Mouse (Mus musculus) heart, embryonic 10.5 days (tissue): ENCODE data around the gene Mat2a. TPM values are rescaled to one million over a fixed set of nuclear protein-coding genes. Genes with fewer than 3 reads are reported as not detected.

Source experiments
- DNase-seq: peaks from one replicate; pipeline ENCODE4 v3.0.0-alpha.2; 2017; ENCODE audit warnings: low spot score
- H3K27ac ChIP-seq: fragments of 300-500 bp; sonication (generic); 2 replicates; pipeline ENCODE4 v1.5.1; 2016; ENCODE audit warnings: mild to moderate bottlenecking
- H3K27me3 ChIP-seq: fragments of 300-500 bp; sonication (generic); 2 replicates; pipeline ENCODE4 v1.6.1; 2016; ENCODE audit warnings: mild to moderate bottlenecking; ENCODE audit not compliant: poor library complexity, insufficient read depth, severe bottlenecking
- H3K36me3 ChIP-seq: fragments of 300-500 bp; sonication (generic); 2 replicates; pipeline ENCODE4 v1.6.1; 2016; ENCODE audit warnings: mild to moderate bottlenecking, moderate library complexity
- H3K4me1 ChIP-seq: fragments of 300-500 bp; sonication (generic); 2 replicates; pipeline ENCODE4 v1.6.1; 2016; ENCODE audit warnings: mild to moderate bottlenecking
- H3K4me3 ChIP-seq: fragments of 300-500 bp; sonication (generic); 2 replicates; pipeline ENCODE4 v1.5.1; 2016; ENCODE audit warnings: mild to moderate bottlenecking, moderate library complexity
- H3K9me3 ChIP-seq: fragments of 300-500 bp; sonication (generic); 2 replicates; pipeline ENCODE4 v1.6.1; 2016; ENCODE audit warnings: mild to moderate bottlenecking, moderate library complexity
- WGBS: fragments of 180-500 bp; shearing (Covaris S2); methylation state at CpG from one replicate; pipeline ENCODE4 v1.1.7; 2016; 5-methylcytosine and 5-hydroxymethylcytosine counted together
- polyA plus RNA-seq: library from polyadenylated mRNA; unstranded; fragments of >200 nt; fragmentation: Nextera tagmentation; extraction: Ambion mirVana; gene quantifications from 2 replicates; pipeline ENCODE4 v1.2.1, GENCODE M21; 2016

Mat2a gene
- polyA plus RNA-seq, 1 experiment from 2014 or later: 387 TPM

DNA sequence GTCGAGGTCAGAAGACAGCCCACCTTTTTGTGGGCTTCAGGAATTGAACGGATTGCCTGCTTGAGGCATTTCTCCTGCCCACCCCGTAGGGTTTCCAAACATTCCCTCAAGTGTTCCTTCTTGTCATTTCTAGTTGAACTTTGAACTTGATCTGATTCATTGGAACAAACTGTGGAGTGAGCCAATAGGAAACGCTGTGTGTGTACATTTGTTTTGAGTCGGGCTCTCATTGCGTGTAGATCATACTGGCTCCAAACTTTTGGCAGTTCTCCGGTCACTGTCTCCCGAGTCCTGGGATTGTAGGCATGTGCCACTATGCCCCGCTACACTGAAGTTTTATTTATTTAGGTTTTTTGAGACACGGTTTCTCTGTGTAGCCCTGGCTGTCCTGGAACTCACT is 18.5 kb downstream of the Mat2a start:
- no peaks in the 10 kb centered on the region for H3K27me3 ChIP-seq
- peaks cover 5% of the 10 kb centered on the region; the same call in 1 of the 2 replicates for H3K4me1 ChIP-seq
- H3K27ac ChIP-seq: no peak overlapping the region
- no peak overlapping the region for H3K4me3 ChIP-seq
- WGBS: 92% methylated on average over 10 of the region's 10 CpGs
- peaks cover 86% of the 10 kb centered on the region for H3K36me3 ChIP-seq
- no peaks in the 10 kb centered on the region for H3K9me3 ChIP-seq
- DNase-seq: no peak

DNA sequence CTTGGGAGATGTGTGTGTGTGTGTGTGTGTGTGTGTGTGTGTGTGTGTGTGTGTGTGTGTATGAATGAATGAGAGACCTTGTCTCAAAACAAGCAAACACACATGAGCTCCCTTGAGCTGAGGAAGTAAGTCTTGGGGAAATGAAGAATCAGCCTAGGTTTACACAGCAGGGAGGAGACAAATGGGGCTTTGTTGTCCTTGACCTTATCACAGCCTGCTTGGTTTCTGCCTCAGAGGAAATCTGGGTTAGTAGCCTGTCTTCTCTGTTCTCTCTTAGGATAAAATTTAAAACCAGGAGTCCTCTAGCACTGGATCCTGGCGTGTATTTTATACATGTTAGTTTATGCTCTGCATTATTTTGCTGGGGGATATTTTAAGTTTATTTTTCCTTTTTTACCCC is 19.6 kb downstream of the Mat2a start:
- DNase-seq: no peak
- Histone ChIP-seq H3K36me3 (peaks cover 75% of the 10 kb centered on the region), H3K4me1 (peaks cover 14% of the 10 kb centered on the region)

DNA sequence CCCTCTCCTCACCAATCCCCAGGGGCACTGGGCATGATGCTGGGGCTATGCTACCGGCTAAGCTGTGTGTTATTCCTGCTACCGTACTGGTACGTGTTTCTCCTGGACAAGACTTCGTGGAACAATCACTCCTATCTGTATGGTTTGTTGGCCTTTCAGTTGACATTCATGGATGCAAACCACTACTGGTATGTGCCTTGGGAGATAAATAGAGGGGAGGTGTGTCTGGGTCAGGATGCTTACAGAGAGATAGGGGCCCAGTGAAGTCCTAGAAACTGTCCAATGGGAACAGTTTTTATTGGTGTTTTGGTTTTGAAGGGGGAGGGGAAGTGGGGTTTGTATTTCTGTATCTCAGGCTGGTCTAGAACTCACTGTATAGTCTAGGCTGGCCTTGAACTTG is 21.1 kb downstream of the Mat2a start:
- Histone ChIP-seq H3K36me3 (peaks cover 60% of the 10 kb centered on the region), H3K9me3 (no peaks in the 10 kb centered on the region), H3K4me1 (peaks cover 14% of the 10 kb centered on the region), H3K27me3 (no peaks in the 10 kb centered on the region), H3K27ac (no peak overlapping the region), H3K4me3 (no peak overlapping the region)
- no peak for DNase-seq
- WGBS: 76% methylated on average over 4 of the region's 4 CpGs

More for the DNA sequence above, 19.6 kb downstream of the Mat2a start:
- H3K4me3 ChIP-seq: no peak overlapping the region
- 54% methylated on average over 1 of the region's 1 CpGs for whole genome bisulfite sequencing
- H3K9me3 ChIP-seq: no peaks in the 10 kb centered on the region
- no peaks in the 10 kb centered on the region for H3K27me3 ChIP-seq
- no peak overlapping the region for H3K27ac ChIP-seq

DNA sequence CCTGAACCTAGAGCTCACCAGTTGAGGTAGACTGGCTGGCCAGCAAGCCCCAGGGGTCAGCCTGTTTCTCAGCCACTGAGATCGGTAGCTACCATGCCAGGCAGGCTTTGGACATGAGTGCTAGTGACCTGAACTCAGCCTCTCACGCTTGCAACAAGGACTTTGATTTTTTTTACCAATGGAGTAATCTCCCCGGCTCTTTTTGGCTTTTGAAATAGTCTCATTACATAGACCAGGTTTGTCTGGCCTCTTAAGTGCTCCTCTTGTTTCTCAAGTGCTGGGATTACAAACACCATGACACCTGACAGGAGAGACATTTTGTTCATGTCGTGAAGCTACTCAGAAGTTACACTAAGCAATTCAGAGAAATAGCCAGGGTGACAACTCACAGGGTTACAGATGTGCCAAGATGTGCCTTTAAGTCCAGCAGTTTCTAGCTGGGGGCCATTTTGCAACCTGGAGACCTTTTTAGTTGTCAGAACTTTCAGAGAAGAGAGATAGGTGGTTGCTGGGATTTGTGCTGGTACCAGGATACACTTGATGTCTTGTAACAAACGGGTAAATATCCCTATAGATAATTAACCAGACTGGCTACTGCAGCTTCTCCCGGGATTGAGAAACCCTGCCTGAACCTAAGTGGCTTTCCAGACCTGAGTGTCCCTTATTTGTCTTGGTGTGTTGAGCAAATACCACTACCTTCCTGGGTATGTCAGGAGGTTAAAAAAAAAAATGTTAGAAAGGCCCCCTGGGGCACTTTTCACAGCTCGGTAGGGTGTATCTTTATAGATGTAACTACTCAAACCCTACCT is 23.2 kb downstream of the Mat2a start:
- Histone ChIP-seq H3K9me3 (no peaks in the 10 kb centered on the region), H3K27ac (no peak overlapping the region), H3K4me1 (peaks cover 14% of the 10 kb centered on the region), H3K4me3 (no peak overlapping the region), H3K27me3 (no peaks in the 10 kb centered on the region), H3K36me3 (peaks cover 41% of the 10 kb centered on the region)
- 67% methylated on average over 7 of the region's 7 CpGs for WGBS
- DNase-seq: no peak

DNA sequence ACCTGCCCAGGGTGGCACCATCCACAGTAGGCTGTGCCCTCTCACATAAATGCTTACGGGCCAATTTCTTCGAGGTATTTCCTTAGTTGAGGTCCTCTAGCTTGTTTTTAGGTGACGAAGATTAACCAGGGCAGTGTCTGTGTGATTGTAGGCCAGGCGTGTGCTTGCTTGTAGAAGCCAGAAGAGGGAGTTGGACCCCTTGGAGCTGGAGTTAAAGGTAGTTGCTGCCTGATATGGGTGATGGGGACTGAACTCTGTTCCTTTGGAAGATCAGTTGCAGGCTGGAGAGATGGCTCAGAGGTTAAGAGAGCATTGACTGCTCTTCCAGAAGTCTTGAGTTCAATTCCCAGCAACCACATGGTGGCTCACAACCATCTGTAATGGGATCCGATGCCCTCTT is 24.2 kb downstream of the Mat2a start:
- DNase-seq: no peak
- no peaks in the 10 kb centered on the region for H3K9me3 ChIP-seq
- peaks cover 14% of the 10 kb centered on the region for H3K4me1 ChIP-seq
- peaks cover 31% of the 10 kb centered on the region for H3K36me3 ChIP-seq
- H3K27me3 ChIP-seq: no peaks in the 10 kb centered on the region
- no peak overlapping the region for H3K27ac ChIP-seq
- peak overlapping the region; percentile 90 for H3K4me3 ChIP-seq
- 79% methylated on average over 5 of the region's 5 CpGs for WGBS

DNA sequence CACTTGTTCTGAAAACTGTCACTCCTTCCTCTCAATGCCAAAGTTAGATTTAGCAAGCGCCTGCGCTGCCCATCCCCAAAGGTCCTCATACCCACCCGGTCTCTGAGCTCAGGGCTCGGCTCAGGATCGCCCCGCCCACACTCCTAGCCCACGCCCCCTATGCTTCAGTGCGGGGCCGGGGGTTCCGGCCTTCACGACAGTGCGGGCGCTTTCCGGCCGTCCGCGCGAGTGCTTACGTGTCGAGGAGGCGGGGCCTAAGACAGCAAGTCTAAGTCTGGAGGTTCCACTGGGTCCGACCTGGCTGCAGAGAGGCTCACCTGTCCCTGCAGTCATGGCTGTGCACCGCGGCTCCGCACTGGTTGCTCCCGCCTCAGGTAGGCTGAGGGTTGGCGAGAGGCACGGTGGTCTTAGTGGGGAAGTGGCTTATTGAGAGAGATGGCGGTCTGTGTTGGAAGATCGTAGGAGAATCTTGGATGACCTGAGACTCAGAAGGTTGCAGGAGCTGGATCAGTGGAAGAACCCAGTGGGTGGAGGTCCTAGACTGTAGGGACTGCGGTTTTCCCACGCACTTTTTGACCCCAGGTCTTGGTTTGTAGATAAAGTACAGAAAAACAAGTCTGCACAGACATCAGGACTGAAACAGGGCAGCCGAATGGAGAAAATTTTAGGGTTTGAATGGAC is 25.1 kb downstream of the Mat2a start, which contains the start of gene Ggcx:
Gene Ggcx (plus strand): TSS at position 233 of the 681 bp plus-strand sequence.
- H3K36me3 ChIP-seq: peaks cover 21% of the 10 kb centered on the region
- H3K27me3 ChIP-seq: no peaks in the 10 kb centered on the region
- H3K27ac ChIP-seq: peak within 1 kb of the TSS; percentile 92
- H3K9me3 ChIP-seq: no peaks in the 10 kb centered on the region
- peaks cover 14% of the 10 kb centered on the region for H3K4me1 ChIP-seq
- peak; percentile 98 for DNase-seq
- H3K4me3 ChIP-seq: peak within 1 kb of the TSS; percentile 90
- 2% methylated on average over 33 of the region's 33 CpGs for WGBS

DNA sequence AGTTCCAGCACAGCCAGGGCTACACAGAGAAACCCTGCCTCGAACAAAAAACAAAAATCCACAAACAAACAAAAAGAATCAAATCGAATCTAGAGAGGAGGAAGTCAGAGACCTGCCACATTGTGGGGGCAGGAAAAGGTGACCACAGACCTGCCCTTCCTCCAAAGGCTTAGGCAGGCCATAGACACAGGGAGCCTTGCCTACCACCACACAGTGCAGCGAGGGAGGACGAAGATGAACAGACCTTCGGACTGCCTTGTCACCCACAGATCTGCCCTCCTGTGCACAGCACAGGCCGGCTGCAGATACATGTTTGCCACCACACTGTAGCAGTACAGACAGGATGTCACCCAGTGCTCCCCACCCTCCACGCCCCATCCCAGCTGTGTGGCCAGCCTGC is 28.8 kb downstream of the Mat2a start:
- DNase-seq: no peak
- Histone ChIP-seq H3K27ac (no peak overlapping the region), H3K9me3 (no peaks in the 10 kb centered on the region), H3K27me3 (no peaks in the 10 kb centered on the region), H3K4me3 (no peak overlapping the region), H3K4me1 (peaks cover 5% of the 10 kb centered on the region), H3K36me3 (no peaks in the 10 kb centered on the region)
- 80% methylated on average over 7 of the region's 7 CpGs for WGBS

DNA sequence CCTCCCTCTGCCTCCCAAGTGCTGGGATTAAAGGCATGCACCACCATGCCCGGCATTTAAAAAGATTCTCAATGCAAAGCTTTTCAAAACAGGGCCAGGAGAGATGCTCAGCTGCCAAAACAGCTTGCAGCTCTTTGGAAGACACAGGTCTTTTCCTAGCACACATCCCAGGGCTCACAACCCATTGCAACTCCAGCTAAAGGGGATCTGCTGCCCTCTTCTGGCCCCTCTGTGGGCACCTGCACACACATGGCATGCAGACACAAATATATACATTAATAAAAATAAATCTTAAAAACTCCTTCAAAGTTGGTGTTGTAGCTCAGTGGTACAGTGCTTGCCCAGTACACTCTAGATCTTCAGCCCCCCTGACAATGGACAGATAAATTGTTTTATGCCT is 29.4 kb downstream of the Mat2a start:
- WGBS: 29% methylated on average over 1 of the region's 1 CpGs
- Histone ChIP-seq H3K4me3 (no peak overlapping the region), H3K36me3 (no peaks in the 10 kb centered on the region), H3K27ac (no peak overlapping the region), H3K9me3 (no peaks in the 10 kb centered on the region), H3K4me1 (peaks cover 2% of the 10 kb centered on the region), H3K27me3 (no peaks in the 10 kb centered on the region)
- no peak for DNase-seq

DNA sequence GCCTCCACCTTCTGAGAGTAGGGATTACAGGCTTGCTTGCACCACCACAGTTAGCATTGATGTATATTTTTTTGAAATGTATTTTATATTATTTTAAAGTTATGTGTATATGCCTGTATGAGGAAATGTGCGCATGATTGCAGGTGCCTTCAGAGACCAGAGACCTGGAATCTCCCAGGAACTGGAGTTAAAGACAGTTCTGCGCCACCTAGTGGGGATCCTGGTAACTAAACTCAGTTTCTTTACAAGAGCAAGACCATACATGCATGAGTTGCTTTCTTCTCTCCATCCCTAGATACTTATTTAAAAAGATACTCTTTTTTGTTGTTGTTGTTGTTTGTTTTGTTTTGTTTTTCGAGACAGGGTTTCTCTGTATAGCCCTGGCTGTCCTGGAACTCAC is 29.8 kb downstream of the Mat2a start:
- no peak overlapping the region for H3K27ac ChIP-seq
- no peaks in the 10 kb centered on the region for H3K4me1 ChIP-seq
- no peak overlapping the region for H3K4me3 ChIP-seq
- H3K9me3 ChIP-seq: no peaks in the 10 kb centered on the region
- 18% methylated on average over 3 of the region's 3 CpGs for WGBS
- DNase-seq: no peak
- H3K36me3 ChIP-seq: no peaks in the 10 kb centered on the region
- no peaks in the 10 kb centered on the region for H3K27me3 ChIP-seq

DNA sequence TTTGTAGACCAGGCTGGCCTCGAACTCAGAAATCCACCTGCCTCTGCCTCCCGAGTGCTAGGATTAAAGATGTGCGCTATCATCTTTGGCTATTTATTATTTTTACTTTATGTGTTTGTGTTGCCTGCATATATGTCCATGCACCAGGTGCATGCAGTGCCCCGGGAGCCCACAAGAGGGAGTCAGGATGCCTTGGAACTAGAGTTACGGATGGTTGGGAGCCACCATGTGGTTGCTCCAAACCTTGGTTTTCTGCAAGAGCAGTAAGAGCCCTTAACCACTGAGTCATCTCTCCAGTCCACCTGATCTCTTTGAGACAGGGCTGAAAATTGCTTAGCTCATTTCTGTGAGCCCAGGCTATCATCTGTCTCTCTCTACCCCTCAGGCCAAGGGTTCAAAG is 32.2 kb downstream of the Mat2a start:
- H3K9me3 ChIP-seq: no peaks in the 10 kb centered on the region
- 5% methylated on average over 5 of the region's 5 CpGs for WGBS
- no peak overlapping the region for H3K27ac ChIP-seq
- H3K27me3 ChIP-seq: no peaks in the 10 kb centered on the region
- no peak overlapping the region for H3K4me3 ChIP-seq
- DNase-seq: peak; percentile 94
- no peaks in the 10 kb centered on the region for H3K4me1 ChIP-seq
- no peaks in the 10 kb centered on the region for H3K36me3 ChIP-seq

DNA sequence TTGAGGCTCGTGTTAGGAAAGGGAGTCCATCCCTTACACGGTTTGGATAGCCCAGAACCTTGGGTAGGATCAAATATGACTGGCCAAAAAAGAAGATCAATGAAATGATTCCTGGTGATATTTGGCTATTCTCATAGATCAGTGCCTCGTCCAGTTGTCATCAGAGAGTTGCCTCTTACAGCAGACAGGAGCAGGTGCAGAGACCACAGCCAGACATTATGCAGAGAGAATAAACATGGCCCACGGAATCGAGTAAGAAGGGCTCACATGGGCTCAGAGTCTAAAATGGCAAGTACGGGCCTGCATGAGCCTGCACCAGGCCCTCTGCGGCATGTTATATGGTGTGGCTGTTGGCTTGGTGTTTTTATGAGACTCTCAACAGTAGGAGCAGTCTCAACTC is 34.0 kb downstream of the Mat2a start:
- H3K9me3 ChIP-seq: no peaks in the 10 kb centered on the region
- H3K4me3 ChIP-seq: no peak overlapping the region
- no peaks in the 10 kb centered on the region for H3K4me1 ChIP-seq
- no peak for DNase-seq
- 75% methylated on average over 7 of the region's 7 CpGs for WGBS
- H3K27ac ChIP-seq: no peak overlapping the region
- no peaks in the 10 kb centered on the region for H3K36me3 ChIP-seq
- H3K27me3 ChIP-seq: no peaks in the 10 kb centered on the region

DNA sequence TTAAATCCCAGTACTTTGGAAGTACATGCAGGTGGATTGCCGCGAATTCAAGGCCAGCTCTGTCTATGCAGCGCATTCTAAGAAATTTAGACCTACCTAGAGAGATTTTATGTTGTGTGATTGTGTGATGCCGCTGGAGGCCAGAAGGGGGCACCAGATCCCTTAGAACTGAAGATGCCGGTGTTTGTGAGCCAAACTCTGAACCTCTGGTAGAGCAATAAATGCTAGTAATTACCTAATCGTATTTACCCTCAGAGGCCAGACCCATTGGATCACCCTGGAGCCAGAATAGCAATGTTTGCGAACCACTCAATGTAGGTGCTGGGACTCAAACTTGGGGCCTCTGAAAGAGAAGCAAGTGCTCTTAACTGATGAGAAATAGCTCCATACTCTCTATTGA is 37.5 kb downstream of the Mat2a start:
- Histone ChIP-seq H3K9me3 (no peaks in the 10 kb centered on the region), H3K4me1 (no peaks in the 10 kb centered on the region), H3K36me3 (no peaks in the 10 kb centered on the region), H3K27ac (no peak overlapping the region), H3K27me3 (no peaks in the 10 kb centered on the region), H3K4me3 (no peak overlapping the region)
- DNase-seq: no peak
- whole genome bisulfite sequencing: 29% methylated on average over 7 of the region's 7 CpGs

DNA sequence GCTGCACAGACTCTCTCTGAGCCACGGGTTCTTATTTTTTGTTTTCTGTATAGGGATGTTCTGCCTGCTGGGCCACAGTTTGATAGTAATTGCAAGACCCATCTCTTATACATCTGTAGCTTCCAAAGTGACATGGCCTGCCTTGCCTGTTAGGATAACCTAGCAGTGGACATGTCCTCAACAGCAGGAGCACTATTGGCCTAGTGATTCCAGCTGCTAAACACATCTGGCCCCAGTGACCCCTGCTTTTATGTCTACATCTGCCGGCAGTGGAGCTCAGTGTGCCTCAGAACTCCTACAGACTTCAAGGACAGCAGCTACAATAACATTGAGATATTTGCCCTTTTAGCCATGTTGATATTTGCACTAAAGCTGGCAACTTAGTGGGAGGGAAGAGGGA is 39.4 kb downstream of the Mat2a start:
- Histone ChIP-seq H3K9me3 (no peaks in the 10 kb centered on the region), H3K27ac (no peak overlapping the region), H3K4me1 (no peaks in the 10 kb centered on the region), H3K4me3 (no peak overlapping the region), H3K36me3 (no peaks in the 10 kb centered on the region), H3K27me3 (no peaks in the 10 kb centered on the region)
- WGBS: 68% methylated on average over 2 of the region's 2 CpGs
- DNase-seq: no peak
